Mouse (Mus musculus) kidney, adult 2 months (tissue): Measurements from ENCODE around the gene Tnk1.

Experiments used
- CTCF ChIP-seq: fragments of 200-500 bp; conservative IDR thresholded peaks from 2 replicates; pipeline ENCODE4 v1.5.1; 2011; ENCODE audit warnings: low read depth, mild to moderate bottlenecking, control low read depth, low read length, moderate library complexity, mixed read lengths; ENCODE audit not compliant: insufficient read depth, insufficient read length
- POLR2A ChIP-seq: fragments of 200-500 bp; IDR thresholded peaks from one replicate; pipeline ENCODE4 v1.6.1; 2011; ENCODE audit warnings: low read depth, low read length, control low read depth

DNA sequence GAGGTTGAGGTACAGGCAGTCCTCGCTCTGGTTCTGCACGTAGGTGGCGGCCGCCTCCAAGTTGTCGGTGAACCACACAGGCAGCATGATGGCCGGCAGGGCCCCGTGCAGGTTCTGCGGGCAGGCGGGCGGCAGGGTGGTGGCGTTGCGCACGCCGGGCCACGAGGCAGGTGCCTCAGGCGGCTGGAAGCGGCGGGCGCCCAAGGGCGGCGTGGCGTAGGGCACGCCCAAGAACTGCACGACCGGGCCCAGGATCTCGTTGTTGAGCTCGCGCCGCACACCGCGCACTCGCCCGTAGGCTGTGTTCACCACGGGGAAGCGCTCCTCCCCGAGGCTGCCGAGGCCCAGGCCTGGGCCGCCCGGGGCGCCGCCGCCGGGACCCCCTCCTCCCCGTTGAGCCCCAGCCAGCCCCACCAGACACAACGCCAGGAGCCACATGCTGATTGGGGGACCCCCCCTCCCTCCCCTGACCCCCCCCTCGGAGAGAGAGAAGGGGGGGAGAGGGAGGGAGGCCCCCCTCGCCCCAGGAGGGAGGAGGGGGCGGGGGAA is 24.5 kb downstream of the Tnk1 start:
- no peak for TF ChIP-seq CTCF
- TF ChIP-seq POLR2A: no peak
